In genomic region chr4:54718083-54718482, GRCm38 (mm10) we compare ENCODE assay signal across 23 mouse cellular contexts.
DNase-seq lines count a peak whose midpoint lies in the region; ATAC-seq lines count a peak whose summit lies in the region.
"Had no signal": no experiment of that assay in that cellular context is flagged by ENCODE, and none has a peak within 500 bp of the region (broad histone marks: within the 10 kb centered on the region; RNA-seq: fewer than 3 reads in every experiment).

No protein-coding gene starts in this region.

- DNase-seq in cerebellum, postnatal 14 days = peak; percentile 5 to 45
- no peak for DNase-seq in cerebellum, adult 9-11 months
- peak; percentile 41 for DNase-seq in heart, adult 11 months
- DNase-seq in heart, adult 9 months (ENCODE audit: low spot score in 2 of 2) = no peak
- DNase-seq in right cerebral cortex, postnatal 36 days (ENCODE audit: low spot score in 2 of 2) = peak; percentile 2 to 28
- no peak for DNase-seq in right cerebral cortex, postnatal 25 days
- DNase-seq: adrenal gland, postnatal 25 days; gastrocnemius, postnatal 36 days; heart, postnatal 36 days; kidney, adult 18-20 months; kidney, postnatal 4 days; layer of hippocampus, adult 9-11 months; lung, postnatal 4 days had no signal

- no peak overlapping the region for H3K4me3 ChIP-seq in hindbrain, embryonic 12.5 days
- H3K4me3 ChIP-seq: forebrain, embryonic 15.5 days; heart, embryonic 15.5 days; limb, embryonic 15.5 days; midbrain, embryonic 15.5 days; neural tube, embryonic 12.5 days had no signal

- H3K9me3 ChIP-seq in hindbrain, embryonic 12.5 days (replicated peaks) = no peaks in the 10 kb centered on the region
- H3K9me3 ChIP-seq: forebrain, embryonic 15.5 days; heart, embryonic 15.5 days; limb, embryonic 15.5 days; midbrain, embryonic 15.5 days; neural tube, embryonic 12.5 days had no signal

- no peaks in the 10 kb centered on the region for H3K36me3 ChIP-seq in hindbrain, embryonic 12.5 days
- H3K36me3 ChIP-seq: forebrain, embryonic 15.5 days; heart, embryonic 15.5 days; limb, embryonic 15.5 days; midbrain, embryonic 15.5 days; neural tube, embryonic 12.5 days had no signal

- 84% methylated on average over 1 of the region's 1 CpGs for WGBS in hindbrain, embryonic 12.5 days

- no peak overlapping the region for H3K4me2 ChIP-seq in hindbrain, embryonic 12.5 days (replicated peaks)
- H3K4me2 ChIP-seq: forebrain, embryonic 15.5 days; heart, embryonic 15.5 days; hindbrain, embryonic 14.5 days; limb, embryonic 15.5 days; midbrain, embryonic 15.5 days; neural tube, embryonic 12.5 days had no signal

- H3K9ac ChIP-seq in hindbrain, embryonic 12.5 days = no peak overlapping the region
- H3K9ac ChIP-seq: forebrain, embryonic 15.5 days; heart, embryonic 15.5 days; hindbrain, embryonic 14.5 days; limb, embryonic 15.5 days; midbrain, embryonic 15.5 days; neural tube, embryonic 12.5 days had no signal

- H3K27me3 ChIP-seq in hindbrain, embryonic 12.5 days = no peaks in the 10 kb centered on the region
- H3K27me3 ChIP-seq: forebrain, embryonic 15.5 days; heart, embryonic 15.5 days; limb, embryonic 15.5 days; midbrain, embryonic 15.5 days; neural tube, embryonic 12.5 days had no signal

- no peak for ATAC-seq in hindbrain, embryonic 12.5 days (ENCODE audit: low FRiP score)
- ATAC-seq: CD4-positive, CD25-positive, alpha-beta regulatory T cell, adult 4 months; forebrain, embryonic 15.5 days; inflammation-experienced regulatory T-cells, adult 6 months; midbrain, embryonic 15.5 days had no signal

- H3K4me1 ChIP-seq in hindbrain, embryonic 12.5 days = no peaks in the 10 kb centered on the region
- H3K4me1 ChIP-seq: forebrain, embryonic 15.5 days; midbrain, embryonic 15.5 days; neural tube, embryonic 12.5 days had no signal

- no peak overlapping the region for H3K27ac ChIP-seq in hindbrain, embryonic 12.5 days
- H3K27ac ChIP-seq: forebrain, embryonic 15.5 days; heart, embryonic 15.5 days; hindbrain, embryonic 14.5 days; limb, embryonic 15.5 days; midbrain, embryonic 15.5 days; neural tube, embryonic 12.5 days; stomach, postnatal 0 days had no signal

Comparison
In these comparisons a context has a peak if more than half of its experiments do, and no peak if none do; other contexts are left out.
1. DNase-seq: peak in cerebellum, postnatal 14 days (2 of 2), heart, adult 11 months (single experiment) and right cerebral cortex, postnatal 36 days (2 of 2); none in cerebellum, adult 9-11 months (single experiment), heart, adult 9 months (0 of 2) and right cerebral cortex, postnatal 25 days (single experiment).